Mouse (Mus musculus) embryonic facial prominence, embryonic 12.5 days (tissue): ENCODE data around the gene Smtnl1. TPM values are rescaled to one million over a fixed set of nuclear protein-coding genes. Genes with fewer than 3 reads are reported as not detected.

Experiments used
- ATAC-seq: fragments of 200-750 bp; cut with Nextera tagmentation; 2 replicates; pipeline ENCODE4 v1.8.0; 2017; ENCODE audit not compliant: insufficient number of reproducible peaks, insufficient read depth, low FRiP score, low TSS enrichment
- H3K27ac ChIP-seq: fragments of 300-500 bp; sonication (generic); 2 replicates; pipeline ENCODE4 v1.5.1; 2016; ENCODE audit warnings: mild to moderate bottlenecking
- H3K27me3 ChIP-seq: fragments of 300-500 bp; sonication (generic); 2 replicates; pipeline ENCODE4 v1.6.1; 2016; ENCODE audit warnings: mild to moderate bottlenecking, moderate library complexity
- H3K36me3 ChIP-seq: fragments of 300-500 bp; sonication (generic); 2 replicates; pipeline ENCODE4 v1.6.1; 2016; ENCODE audit warnings: mild to moderate bottlenecking
- H3K4me1 ChIP-seq: fragments of 300-500 bp; sonication (generic); 2 replicates; pipeline ENCODE4 v1.6.1; 2016
- H3K4me2 ChIP-seq: fragments of 300-500 bp; sonication (generic); replicated peaks from 2 replicates; pipeline ENCODE4 v1.6.1; 2016; ENCODE audit warnings: mild to moderate bottlenecking, moderate library complexity
- H3K4me3 ChIP-seq: fragments of 300-500 bp; sonication (generic); 2 replicates; pipeline ENCODE4 v1.5.1; 2016; ENCODE audit warnings: mild to moderate bottlenecking
- H3K9ac ChIP-seq: fragments of 300-500 bp; sonication (generic); 2 replicates; pipeline ENCODE4 v1.6.1; 2016; ENCODE audit warnings: mild to moderate bottlenecking, moderate library complexity
- H3K9me3 ChIP-seq: fragments of 300-500 bp; sonication (generic); 2 replicates; pipeline ENCODE4 v1.6.1; 2016; ENCODE audit warnings: mild to moderate bottlenecking, moderate library complexity
- WGBS: fragments of 180-500 bp; shearing (Covaris S2); methylation state at CpG from one replicate; pipeline ENCODE4 v1.1.7; 2016; 5-methylcytosine and 5-hydroxymethylcytosine counted together
- polyA plus RNA-seq: library from polyadenylated mRNA; unstranded; fragments of >200 nt; fragmentation: Nextera tagmentation; extraction: Ambion mirVana; gene quantifications from 2 replicates; pipeline ENCODE4 v1.2.1, GENCODE M21; 2016

Gene Smtnl1
- 0.13 and 0.23 TPM in 2 replicates for polyA plus RNA-seq

DNA sequence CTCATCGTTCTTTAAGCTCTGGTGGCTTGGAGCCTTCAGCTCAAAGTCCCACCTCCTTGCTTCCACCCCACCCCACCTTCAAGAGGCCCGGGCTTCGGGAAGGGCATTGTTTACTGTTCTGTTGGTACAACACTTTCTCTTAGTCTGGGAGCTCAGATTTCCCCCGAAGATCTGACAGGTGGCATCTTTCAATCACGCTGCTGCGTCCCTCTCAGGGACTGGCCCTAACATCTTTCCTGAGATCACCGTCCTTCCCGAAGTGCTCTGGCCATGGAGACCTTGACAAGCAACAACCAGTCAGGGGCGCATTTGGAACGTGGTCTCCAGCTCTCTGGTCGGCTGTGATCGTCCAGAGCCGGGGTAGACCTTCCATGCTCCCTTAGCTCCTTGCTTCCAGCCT lies at the start of gene Smtnl1:
Gene Smtnl1, minus strand, starts transcription at position 101 of the 400 bp plus-strand sequence.
- H3K36me3 ChIP-seq = no peaks in the 10 kb centered on the region
- peaks cover 2% of the 10 kb centered on the region for H3K4me1 ChIP-seq
- no peak within 1 kb of the TSS for H3K4me2 ChIP-seq
- H3K27me3 ChIP-seq = no peaks in the 10 kb centered on the region
- no peak within 1 kb of the TSS for H3K9ac ChIP-seq
- H3K4me3 ChIP-seq = no peak within 1 kb of the TSS
- no peaks in the 10 kb centered on the region for H3K9me3 ChIP-seq
- WGBS = 67% methylated on average over 13 of the region's 13 CpGs
- ATAC-seq = no peak
- H3K27ac ChIP-seq = 0 out of 2 replicates have a peak within 1 kb of the TSS, but pooled peaks have one; percentile 31

DNA sequence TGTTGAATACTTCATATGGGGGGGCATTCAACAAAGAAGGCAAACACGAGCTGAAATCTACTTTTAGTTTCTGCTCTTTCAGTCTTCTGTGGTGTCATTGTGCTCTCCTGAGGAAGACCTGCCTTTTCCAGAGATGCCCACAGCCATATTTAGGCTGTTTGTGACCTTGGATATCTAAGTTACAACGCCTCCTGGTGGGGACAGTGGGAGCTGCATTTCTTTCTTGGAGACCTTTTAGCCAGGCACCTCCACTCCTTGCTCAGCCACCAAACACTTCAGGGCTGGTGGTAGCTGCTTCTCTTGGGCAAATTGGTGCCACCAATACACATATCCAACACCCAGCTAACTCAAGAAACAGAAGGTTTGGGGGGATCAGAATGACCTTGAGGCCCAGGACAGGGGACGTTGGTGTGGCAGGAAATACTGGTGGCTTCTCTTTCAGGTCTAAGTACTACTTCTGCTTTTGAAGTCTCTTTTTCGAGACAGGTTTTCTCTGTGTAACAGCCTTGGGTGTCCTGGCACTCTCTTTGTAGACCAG lies 48.2 kb upstream of the Smtnl1 start:
- 63% methylated on average over 4 of the region's 4 CpGs for WGBS

DNA sequence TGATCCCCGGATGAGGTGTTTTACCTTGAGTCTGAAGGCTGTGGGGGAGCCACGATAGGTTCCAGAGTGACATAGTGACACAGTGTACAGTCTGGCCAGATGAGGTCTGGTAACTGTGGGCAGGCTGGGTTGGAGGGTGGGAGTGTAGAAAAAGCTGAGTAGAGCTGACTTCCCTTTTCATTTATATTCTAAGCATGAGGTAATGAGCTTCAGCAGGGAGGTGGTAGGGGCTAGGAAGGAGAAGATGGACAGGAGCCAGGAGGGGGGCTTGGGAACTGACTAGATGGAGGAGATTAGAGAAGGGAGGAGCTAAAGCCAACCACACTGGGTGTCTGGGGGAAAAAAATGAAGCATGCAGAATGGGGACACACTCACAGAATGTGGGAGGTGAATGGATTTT lies 46.5 kb upstream of the Smtnl1 start:
- Histone ChIP-seq H3K36me3 (no peaks in the 10 kb centered on the region), H3K4me3 (no peak overlapping the region), H3K4me1 (peaks cover 15% of the 10 kb centered on the region), H3K27ac (no peak overlapping the region), H3K27me3 (peaks cover 81% of the 10 kb centered on the region), H3K9me3 (no peaks in the 10 kb centered on the region), H3K4me2 (no peak overlapping the region), H3K9ac (no peak overlapping the region)
- 68% methylated on average over 2 of the region's 2 CpGs for WGBS
- ATAC-seq = no peak

More for the DNA sequence above, 48.2 kb upstream of the Smtnl1 start:
- peaks cover 15% of the 10 kb centered on the region for H3K4me1 ChIP-seq
- ATAC-seq = no peak
- no peaks in the 10 kb centered on the region for H3K9me3 ChIP-seq
- no peak overlapping the region for H3K4me2 ChIP-seq
- no peak overlapping the region for H3K9ac ChIP-seq
- no peak overlapping the region for H3K4me3 ChIP-seq
- no peak overlapping the region for H3K27ac ChIP-seq
- H3K27me3 ChIP-seq = peaks cover 94% of the 10 kb centered on the region
- H3K36me3 ChIP-seq = no peaks in the 10 kb centered on the region

DNA sequence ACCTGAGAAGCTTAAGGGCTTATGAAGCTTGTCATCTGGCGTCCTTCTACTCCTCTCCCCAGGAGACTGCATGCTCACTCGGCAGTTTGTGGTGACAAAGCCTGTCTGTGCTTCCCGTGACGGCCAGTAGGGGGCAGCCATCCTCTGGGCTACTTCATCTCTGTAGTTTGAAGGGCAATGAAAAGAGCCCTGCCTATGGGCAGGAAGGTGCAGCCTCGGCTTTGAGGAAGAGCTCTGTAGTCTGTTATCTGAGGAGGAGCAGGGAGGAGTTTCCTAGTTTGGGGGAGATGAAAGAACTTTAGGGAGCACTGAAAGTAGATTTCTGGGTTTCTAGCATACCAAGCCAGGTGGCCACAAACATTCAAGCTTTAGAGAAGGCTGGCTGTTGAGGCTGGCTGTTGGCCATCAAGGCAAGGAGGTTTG lies 46.1 kb upstream of the Smtnl1 start:
- Histone ChIP-seq H3K4me3 (no peak overlapping the region), H3K4me2 (no peak overlapping the region), H3K36me3 (no peaks in the 10 kb centered on the region), H3K27me3 (peaks cover 77% of the 10 kb centered on the region), H3K4me1 (peaks cover 15% of the 10 kb centered on the region), H3K27ac (no peak overlapping the region), H3K9ac (no peak overlapping the region), H3K9me3 (no peaks in the 10 kb centered on the region)
- 5% methylated on average over 5 of the region's 5 CpGs for WGBS
- ATAC-seq = no peak

DNA sequence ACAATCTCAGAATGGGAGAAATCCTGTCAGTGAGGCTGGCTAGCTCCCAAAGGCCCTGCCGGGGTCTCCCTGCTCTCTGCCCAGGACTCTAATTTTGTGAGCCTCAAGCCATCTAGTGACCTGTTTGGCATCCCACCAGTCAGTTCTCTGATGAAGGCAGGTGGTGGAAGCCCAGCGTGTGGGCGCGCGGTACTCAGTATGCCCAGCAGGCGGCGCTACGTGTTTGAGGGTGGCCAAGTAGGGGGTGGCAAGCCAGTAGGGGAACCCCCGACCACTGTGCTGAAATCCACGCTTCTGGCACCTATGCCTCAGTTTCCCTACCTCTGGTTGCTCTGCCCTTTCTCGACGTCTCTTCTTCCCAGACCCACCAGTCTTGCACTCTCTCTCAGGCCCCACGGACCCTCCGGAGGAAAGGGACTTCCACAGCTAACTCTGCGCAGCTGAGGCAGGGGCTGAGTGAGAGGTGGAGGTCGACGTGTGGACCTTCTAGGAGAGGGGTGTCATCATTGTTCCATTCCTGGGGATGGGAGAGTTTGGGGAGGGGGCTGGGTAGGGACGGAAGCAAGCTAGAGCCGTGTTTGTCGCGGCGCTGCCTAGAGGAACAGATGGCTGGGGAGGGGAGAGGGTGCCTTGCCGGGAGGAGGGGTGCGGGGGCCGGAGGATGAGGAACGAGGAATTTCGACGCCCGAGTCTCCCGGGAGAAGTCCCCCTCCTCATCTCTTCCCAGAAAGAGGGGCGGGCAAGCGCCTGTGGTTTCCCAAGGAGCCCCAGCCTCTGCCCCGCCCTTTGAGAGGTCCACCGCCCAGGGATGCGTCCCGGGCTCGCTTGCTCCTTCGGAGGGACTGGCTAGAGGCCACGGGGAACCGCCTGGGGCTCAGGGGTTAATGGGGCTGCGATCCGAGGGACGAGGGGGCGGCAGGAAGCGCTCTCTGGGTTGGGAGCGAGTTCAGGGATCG lies 43.4 kb upstream of the Smtnl1 start:
- ATAC-seq = peak; percentile 20; the same call in 1 of the 2 replicates

DNA sequence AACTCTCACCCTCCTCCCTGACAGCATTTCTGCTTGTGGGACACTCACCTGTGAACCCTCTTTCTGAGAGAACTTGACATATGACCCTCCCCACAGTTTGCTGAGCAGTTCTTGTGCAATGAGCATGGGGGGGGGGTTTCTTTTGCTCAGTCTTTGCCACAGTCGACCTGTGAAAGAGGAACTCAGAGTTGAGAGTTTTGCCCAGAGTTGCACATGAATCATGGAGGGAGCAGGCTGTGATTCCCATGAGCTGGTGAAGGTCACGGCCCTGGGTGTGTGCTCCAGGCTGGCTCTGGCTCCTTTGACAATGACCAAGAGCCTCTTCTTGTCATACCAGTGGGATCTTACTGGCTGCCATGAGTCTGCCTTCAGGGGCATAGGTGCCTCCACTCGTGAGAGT lies 39.8 kb upstream of the Smtnl1 start:
- no peak overlapping the region for H3K4me2 ChIP-seq
- peaks cover 16% of the 10 kb centered on the region for H3K27me3 ChIP-seq
- H3K9ac ChIP-seq = no peak overlapping the region
- no peak for ATAC-seq
- no peak overlapping the region for H3K4me3 ChIP-seq
- WGBS = 76% methylated on average over 3 of the region's 3 CpGs
- peaks cover 43% of the 10 kb centered on the region for H3K36me3 ChIP-seq
- H3K4me1 ChIP-seq = 0 out of 2 replicates have a peak, but pooled peaks cover 4% of the 10 kb centered on the region
- no peaks in the 10 kb centered on the region for H3K9me3 ChIP-seq
- no peak overlapping the region for H3K27ac ChIP-seq

More for the DNA sequence above, 43.4 kb upstream of the Smtnl1 start:
- 0 out of 2 replicates have a peak, but pooled peaks cover 4% of the 10 kb centered on the region for H3K4me1 ChIP-seq
- peak overlapping the region; percentile 75 for H3K4me2 ChIP-seq
- WGBS = 1% methylated on average over 46 of the region's 47 CpGs
- H3K36me3 ChIP-seq = peaks cover 21% of the 10 kb centered on the region
- peak overlapping the region; percentile 36 for H3K4me3 ChIP-seq
- H3K9me3 ChIP-seq = no peaks in the 10 kb centered on the region
- H3K27ac ChIP-seq = no peak overlapping the region
- H3K27me3 ChIP-seq = peaks cover 51% of the 10 kb centered on the region
- H3K9ac ChIP-seq = peak overlapping the region; percentile 44

DNA sequence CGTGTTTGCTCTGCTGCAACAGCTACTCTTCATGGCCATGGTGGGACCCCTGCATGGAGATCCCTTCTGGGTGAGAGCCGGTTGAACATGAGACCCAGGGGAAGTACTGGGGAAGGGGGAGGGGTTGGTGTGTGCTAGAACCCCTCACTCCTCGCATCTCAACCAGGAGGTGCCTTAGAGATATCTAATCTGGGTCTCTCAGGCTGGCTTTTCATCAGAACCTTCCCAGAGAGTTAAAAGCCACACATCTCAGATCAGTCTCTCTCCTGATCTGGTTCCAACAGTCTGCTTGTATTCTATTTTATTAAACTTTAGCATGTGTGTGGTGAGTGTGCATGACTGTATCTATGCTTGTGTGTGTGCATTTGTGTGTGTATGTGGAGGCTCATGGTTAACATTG lies 39.0 kb upstream of the Smtnl1 start:
- ATAC-seq = no peak
- Histone ChIP-seq H3K4me1 (0 out of 2 replicates have a peak, but pooled peaks cover 4% of the 10 kb centered on the region), H3K9me3 (no peaks in the 10 kb centered on the region), H3K9ac (no peak overlapping the region), H3K27me3 (peaks cover 8% of the 10 kb centered on the region), H3K4me3 (no peak overlapping the region), H3K36me3 (peaks cover 46% of the 10 kb centered on the region), H3K4me2 (no peak overlapping the region), H3K27ac (no peak overlapping the region)
- WGBS = 77% methylated on average over 3 of the region's 3 CpGs

DNA sequence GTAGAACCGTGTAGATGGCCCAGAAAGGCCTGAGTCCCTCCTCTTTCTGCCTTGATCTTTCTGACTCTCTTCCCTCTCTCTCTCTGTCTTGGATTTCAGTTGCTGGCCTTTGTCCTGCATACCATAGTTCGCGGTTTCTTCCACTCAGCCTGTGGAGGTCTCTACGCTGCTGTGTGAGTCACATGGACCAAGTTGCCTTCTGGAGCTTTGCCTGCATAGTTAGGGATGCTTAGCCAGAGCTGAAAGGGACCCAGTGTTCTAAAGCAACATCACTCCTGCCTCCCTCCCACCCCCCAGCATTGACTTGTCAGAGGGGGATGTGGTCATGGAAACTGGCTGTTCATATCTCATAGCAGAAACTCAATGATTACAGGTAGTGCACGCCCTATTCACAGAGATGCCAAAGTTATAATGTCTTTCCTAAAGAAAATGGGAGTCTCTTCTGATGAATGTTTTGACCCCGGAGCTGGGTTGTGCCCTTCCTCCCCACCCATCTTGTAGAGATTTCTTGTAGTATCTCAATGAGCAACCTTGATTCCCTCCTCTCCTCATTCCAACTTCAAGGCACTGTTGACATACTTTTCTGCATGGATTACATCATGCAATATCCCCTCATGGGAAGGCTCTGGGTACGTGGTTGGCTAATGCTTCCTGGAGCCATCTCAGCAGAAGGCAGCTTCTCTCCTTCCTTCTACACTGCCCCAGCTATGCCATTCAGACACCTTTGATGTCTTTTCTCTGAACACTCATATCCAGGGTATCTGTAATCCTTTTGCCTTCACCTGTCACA lies 37.7 kb upstream of the Smtnl1 start:
- H3K4me2 ChIP-seq = no peak overlapping the region
- 87% methylated on average over 7 of the region's 7 CpGs for WGBS
- H3K36me3 ChIP-seq = peaks cover 50% of the 10 kb centered on the region
- no peaks in the 10 kb centered on the region for H3K9me3 ChIP-seq
- no peak overlapping the region for H3K4me3 ChIP-seq
- H3K4me1 ChIP-seq = no peaks in the 10 kb centered on the region
- H3K27me3 ChIP-seq = no peaks in the 10 kb centered on the region
- no peak overlapping the region for H3K27ac ChIP-seq
- no peak for ATAC-seq
- no peak overlapping the region for H3K9ac ChIP-seq

DNA sequence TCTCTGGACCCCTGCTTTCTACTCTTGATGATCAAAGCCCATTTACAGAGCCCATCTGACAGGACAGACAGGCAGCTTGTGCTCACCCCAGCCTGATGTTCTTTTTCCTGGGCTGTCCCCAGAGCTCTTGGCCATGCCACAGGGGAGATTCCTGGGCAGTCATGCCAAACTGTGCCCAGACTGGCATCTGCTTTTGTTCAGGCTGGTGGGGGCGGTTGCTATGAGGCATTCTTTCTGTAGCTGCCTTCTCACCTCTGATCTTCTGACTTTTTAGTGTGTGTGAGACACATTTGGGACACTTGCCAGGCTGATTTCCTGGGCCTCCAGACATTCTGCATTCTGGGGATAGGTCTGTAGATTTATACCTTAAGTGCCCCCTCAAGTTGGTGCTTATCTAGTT lies 36.1 kb upstream of the Smtnl1 start:
- no peaks in the 10 kb centered on the region for H3K27me3 ChIP-seq
- WGBS = 79% methylated on average over 1 of the region's 1 CpGs
- H3K4me2 ChIP-seq = no peak overlapping the region
- H3K27ac ChIP-seq = no peak overlapping the region
- peaks cover 61% of the 10 kb centered on the region for H3K36me3 ChIP-seq
- no peak overlapping the region for H3K4me3 ChIP-seq
- H3K4me1 ChIP-seq = no peaks in the 10 kb centered on the region
- no peak overlapping the region for H3K9ac ChIP-seq
- no peak for ATAC-seq
- no peaks in the 10 kb centered on the region for H3K9me3 ChIP-seq

DNA sequence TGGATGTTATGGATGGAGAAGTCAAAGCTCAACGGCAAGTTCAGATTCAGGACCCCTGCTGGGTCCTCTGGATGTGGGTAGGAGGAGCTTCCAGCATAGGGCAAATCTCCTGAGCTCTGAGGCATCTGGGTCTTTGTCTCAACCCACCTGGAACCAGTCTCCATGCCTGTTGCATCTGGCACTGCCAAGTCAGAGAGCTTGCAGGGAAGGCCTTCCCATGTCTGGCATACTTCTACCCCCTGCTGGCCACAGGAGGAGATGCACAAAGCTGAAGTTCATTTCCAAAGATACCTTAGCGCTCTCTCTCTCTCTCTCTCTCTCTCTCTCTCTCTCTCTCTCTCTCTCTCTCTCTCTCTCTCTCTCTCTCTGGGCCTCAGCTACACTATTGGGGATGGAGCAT lies 33.3 kb upstream of the Smtnl1 start:
- Histone ChIP-seq H3K4me3 (no peak overlapping the region), H3K27me3 (no peaks in the 10 kb centered on the region), H3K27ac (no peak overlapping the region), H3K9ac (no peak overlapping the region), H3K4me1 (0 out of 2 replicates have a peak, but pooled peaks cover 8% of the 10 kb centered on the region), H3K4me2 (no peak overlapping the region), H3K9me3 (no peaks in the 10 kb centered on the region), H3K36me3 (peaks cover 52% of the 10 kb centered on the region)
- WGBS = 61% methylated on average over 2 of the region's 2 CpGs
- ATAC-seq = no peak
